Mouse (Mus musculus) thymus, postnatal 25 days (tissue): ENCODE measurements around the gene Gm9573.
A peak's percentile ranks its signal among the peaks of the same experiment; 100 is the strongest.

Experiments
- DNase-seq: peaks from one replicate; pipeline ENCODE4 v3.0.0; 2022

Gene Gm9573

DNA sequence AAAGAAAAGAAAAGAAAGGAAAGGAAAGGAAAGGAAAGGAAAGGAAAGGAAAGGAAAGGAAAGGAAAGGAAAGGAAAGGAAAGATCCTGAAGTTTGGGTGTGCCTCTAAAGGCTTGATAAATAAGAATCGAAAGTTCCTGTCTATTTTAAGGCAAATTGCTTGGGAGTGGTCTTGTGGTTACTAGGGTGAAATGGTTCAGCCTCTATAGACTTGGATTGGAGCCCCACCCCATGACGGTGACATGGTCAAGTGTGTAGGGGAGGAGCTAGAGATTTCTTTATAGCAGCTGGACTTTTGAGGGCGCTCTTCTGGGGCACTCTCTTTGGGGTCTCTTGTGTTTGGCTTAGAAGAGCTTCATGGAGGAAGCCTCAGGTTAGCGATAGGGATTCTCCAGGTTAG lies 32.7 kb downstream of the Gm9573 start:
- DNase-seq: no peak

DNA sequence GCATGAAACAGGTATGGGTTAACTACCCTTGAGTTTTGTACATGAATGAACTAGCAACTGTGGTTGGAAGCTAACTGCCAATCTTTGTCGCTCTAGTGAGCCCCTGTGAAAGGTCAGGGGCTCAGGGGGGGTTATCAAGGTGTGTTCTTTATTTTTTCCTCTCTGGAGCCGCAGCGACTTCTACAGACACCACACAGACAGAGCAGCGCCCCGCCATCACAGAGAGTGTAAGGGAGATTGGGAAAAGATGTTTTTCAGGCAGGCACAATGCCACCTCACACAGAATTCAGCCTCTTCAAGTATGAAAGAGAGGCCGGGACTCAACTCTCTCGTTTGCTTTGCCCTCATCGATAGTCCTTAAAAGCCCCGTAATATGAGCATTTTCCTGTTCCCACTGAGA lies 34.3 kb downstream of the Gm9573 start:
- DNase-seq: no peak

DNA sequence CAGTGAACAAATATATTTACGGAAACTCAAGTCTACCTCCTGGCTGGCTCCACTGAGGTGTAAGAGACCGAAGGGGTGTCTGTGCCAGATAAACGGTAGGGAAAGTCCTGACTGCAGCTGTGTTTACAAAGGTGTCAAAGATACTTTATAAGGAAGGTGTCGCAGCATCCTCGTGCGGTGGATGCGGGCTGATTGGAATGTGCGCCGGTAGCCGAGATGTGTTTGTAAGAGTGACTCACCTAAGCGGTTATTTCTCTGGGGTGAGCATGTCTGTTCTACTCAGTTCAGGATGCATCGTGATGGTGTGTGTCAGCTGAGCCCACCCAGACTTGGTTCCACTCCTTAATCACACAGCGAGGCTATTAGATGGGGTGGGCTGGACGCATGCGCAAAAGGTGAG lies 34.7 kb downstream of the Gm9573 start:
- DNase-seq: no peak

DNA sequence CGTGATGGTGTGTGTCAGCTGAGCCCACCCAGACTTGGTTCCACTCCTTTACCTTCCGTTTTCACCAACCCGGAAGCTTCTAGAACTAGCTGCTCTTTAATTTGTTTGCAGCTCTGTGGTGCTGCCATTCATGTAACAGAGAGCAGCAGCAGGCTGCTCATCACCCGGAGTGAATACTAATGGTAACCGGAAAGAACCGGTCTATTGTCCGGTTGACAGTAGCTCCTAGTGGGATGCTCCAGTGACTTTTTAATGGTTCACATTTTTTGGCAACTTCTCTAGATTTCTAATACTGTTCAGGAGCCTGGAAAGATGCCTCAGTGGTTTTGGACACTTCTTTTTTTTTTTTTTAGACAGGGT lies 35.2 kb downstream of the Gm9573 start:
- no peak for DNase-seq

DNA sequence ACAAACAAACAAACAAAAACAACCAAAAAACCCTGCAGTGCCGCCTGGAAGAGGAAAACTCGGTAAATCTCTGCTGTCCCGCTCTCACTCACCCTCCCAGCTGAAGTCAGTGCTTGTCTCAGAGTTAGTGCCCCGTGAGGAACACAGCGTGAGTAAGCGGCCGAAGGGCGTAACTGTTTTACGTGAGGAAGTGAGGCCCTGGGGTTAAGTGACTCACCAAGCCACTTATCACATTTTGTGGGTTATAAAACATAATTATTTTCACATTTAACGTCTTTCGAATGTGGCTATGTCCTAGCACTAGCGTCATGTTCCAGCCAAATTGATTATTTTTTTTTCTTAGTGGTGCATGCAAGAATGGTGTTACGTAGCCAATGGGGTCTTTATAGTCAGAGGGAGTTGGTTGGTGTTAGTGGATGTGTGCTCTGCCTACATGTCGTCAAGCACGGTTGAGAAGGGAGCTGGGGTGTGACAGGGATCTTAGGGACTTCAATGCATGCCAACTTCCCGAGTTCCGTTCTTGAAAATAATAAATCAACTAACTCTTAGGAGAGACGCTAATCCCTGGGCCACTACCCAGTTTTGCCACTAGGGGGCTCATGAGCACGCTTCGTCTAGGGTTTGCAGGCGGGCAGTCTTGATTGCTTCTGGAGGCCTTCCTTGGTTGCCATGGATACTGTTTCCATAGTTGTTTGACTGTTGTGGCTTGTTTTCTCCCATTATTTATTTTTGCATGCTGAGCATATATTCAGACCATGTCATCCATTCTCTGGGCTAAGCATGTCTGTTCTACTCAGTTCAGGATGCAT lies 35.8 kb downstream of the Gm9573 start:
- peak; percentile 64 for DNase-seq

GRCm38 (mm10) chr17:35588387-35588786 lies 38.0 kb downstream of the Gm9573 start:
- DNase-seq: no peak

DNA sequence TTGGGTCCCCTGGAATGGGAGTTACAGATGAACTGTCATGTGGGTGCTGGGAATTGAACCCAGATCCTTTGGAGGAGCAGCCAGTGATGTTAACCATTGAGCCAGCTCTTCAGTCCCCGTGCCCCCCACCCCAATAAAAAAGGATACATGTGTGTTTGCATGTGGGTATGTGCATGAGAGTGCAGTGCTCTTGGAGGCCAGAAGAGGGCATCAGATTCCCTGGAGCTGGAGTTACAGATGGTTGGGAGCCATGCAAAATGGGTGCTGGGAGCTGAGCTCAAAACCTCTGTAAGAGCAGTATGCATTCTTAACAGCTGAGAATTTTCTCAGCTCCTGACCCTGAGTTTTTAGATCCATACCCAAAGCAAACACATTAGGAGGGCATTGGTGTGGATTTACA lies 39.1 kb downstream of the Gm9573 start:
- no peak for DNase-seq

GRCm38 (mm10) chr17:35584330-35584937 lies 42.0 kb downstream of the Gm9573 start:
- peak; percentile 78 for DNase-seq

- DNase-seq: peak; percentile 22
These were observed 43.5 kb downstream of the Gm9573 start for GRCm38 (mm10) chr17:35582900-35583299.

DNA sequence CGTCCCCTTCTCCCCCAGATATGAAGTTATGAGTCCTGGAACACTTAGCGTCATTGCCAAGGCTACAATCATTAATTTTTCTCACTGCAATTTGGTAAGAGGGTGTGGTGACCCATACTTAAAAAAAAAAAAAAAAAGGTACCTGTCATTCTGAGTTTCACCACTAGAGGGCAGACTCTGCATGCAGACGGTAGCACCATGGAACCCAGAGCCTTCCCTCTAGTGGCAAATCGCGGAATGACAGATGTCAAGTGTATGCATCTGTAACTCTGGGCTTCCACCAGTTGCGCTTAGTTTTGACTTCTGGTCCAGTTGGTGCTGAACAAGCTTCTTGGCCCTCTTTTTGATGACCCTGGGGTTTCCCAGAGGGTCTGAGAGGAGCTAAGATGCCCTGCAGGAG lies 48.2 kb downstream of the Gm9573 start:
- DNase-seq: peak; percentile 82

GRCm38 (mm10) chr17:35571477-35571876 lies 55.0 kb downstream of the Gm9573 start:
- DNase-seq: no peak

- DNase-seq: no peak
These were observed 55.6 kb downstream of the Gm9573 start for GRCm38 (mm10) chr17:35570836-35571235.

- peak; percentile 22 for DNase-seq
These were observed 57.1 kb downstream of the Gm9573 start for GRCm38 (mm10) chr17:35569091-35569944.
